Mouse (Mus musculus) cerebellum, postnatal 14 days (tissue): Measurements from ENCODE around the gene Mtg1.

Experiments used
- DNase-seq, 2 experiments: peaks; one replicate each; pipeline ENCODE4 v3.0.0; 2021; ENCODE audit warnings: mixed read lengths in 2 of 2

Mtg1 gene

DNA sequence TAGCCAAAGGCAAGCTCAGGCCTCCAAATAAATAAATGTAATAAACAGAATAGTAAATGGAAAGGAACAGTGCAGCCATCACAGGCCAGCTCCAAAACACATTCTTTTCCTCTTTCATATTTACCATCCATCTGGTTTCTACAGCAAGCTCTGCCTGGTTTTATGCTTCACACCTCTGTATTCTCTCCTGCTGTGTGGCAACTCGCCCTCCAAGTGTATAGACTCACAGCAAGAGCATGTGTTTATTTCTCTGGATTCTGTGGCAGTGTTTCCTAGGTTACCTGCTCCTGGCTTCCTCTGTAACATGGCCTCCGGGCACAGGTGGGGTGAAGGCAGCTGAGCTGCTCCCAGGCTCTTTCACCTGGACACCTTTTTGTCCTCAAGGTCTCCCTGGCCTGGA, 55.1 kb downstream of the Mtg1 start:
- no peak for DNase-seq

- no peak for DNase-seq
These were observed 55.5 kb downstream of the Mtg1 start for GRCm38 (mm10) chr7:140192851-140193250.

DNA sequence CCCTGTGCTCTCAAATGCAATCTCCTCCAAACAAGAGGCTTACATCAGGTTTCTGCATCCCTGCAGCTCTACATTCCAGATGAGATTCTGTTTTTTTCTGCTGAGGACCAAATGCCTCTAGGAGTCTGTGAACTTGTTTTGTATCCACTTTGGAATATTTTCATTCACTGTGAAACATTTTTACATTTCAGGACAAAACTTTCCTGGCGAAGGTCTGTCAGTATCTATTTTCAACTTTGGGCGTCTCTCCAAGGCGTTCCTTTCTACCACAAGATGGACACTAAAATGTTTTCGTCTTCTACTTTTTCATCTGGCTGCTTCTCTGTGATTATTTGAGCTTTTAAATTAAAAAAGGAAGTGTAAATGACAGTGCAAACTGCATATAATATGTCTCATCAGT, 56.7 kb downstream of the Mtg1 start:
- no peak for DNase-seq

DNA sequence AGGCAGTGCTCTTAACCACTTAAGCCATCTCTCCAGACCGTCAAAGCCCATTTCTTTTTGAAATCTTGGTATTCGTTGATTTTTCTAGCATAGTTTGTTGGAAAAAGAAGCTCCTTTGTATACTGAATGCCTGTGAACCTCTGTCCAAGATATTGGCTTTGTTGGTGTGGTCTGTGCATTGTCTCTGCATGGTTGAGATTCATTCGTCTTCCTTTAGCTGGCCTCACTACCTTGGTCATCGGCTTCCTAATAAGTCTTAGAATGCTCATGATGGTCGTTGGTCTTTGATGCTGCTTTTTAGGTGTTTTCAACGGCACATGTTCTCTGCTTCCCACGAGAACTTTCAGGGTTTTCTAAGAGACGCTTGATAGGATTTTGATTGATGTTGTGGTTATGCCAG, 58.6 kb downstream of the Mtg1 start:
- no peak for DNase-seq
